Mouse (Mus musculus): Measurements from ENCODE around the gene Sox9.

The Sox9 gene

GRCm38 (mm10) chr11:112801189-112801818, 19.3 kb downstream of the Sox9 start:
- DNase-seq, result no peak

- DNase-seq, result no peak
These were observed 25.9 kb downstream of the Sox9 start for GRCm38 (mm10) chr11:112807838-112808506.

GRCm38 (mm10) chr11:112810447-112811151, 28.6 kb downstream of the Sox9 start:
- no peak for DNase-seq

- DNase-seq, result no peak
These were observed 29.3 kb downstream of the Sox9 start for GRCm38 (mm10) chr11:112811152-112811871.

- DNase-seq, result no peak
These were observed 36.0 kb downstream of the Sox9 start for GRCm38 (mm10) chr11:112817829-112818650.

GRCm38 (mm10) chr11:112818651-112819270, 36.7 kb downstream of the Sox9 start:
- DNase-seq, result no peak

- DNase-seq, result no peak
These were observed 39.5 kb downstream of the Sox9 start for GRCm38 (mm10) chr11:112821536-112821935.

GRCm38 (mm10) chr11:112824146-112824545, 42.1 kb downstream of the Sox9 start:
- DNase-seq, result no peak

- no peak for DNase-seq
These were observed 44.4 kb downstream of the Sox9 start for GRCm38 (mm10) chr11:112826193-112827043.

- no peak for DNase-seq
These were observed 45.0 kb downstream of the Sox9 start for GRCm38 (mm10) chr11:112827044-112827347.

GRCm38 (mm10) chr11:112828553-112829287, 46.7 kb downstream of the Sox9 start:
- DNase-seq, result no peak

GRCm38 (mm10) chr11:112834245-112835005, 52.4 kb downstream of the Sox9 start:
- DNase-seq, result no peak

GRCm38 (mm10) chr11:112835468-112836092, 53.6 kb downstream of the Sox9 start:
- DNase-seq, result no peak

All from thymus, postnatal 4 days (tissue).